Mouse (Mus musculus) brain, embryonic 14.5 days (tissue): ENCODE measurements at regions not wholly inside any gene's neighbourhood (a gene's known extent, or its start where the extent isn't known, plus 50 kb on each side); places are given as distances from the start of the nearest gene placed in this dataset.

Source experiments
- DNase-seq: peaks from one replicate; pipeline ENCODE4 v3.0.0-alpha.2; 2011; ENCODE audit warnings: low read depth
- CTCF ChIP-seq: fragments of 200-500 bp; IDR thresholded peaks from 2 replicates; pipeline ENCODE4 v1.5.1; 2012; ENCODE audit warnings: inconsistent platforms, mild to moderate bottlenecking, moderate library complexity, borderline replicate concordance; ENCODE audit not compliant: insufficient read depth, insufficient read length; ENCODE audit errors: extremely low read depth
- POLR2A ChIP-seq: fragments of 200-500 bp; IDR thresholded peaks from 2 replicates; pipeline ENCODE4 v1.6.1; 2012; ENCODE audit warnings: mild to moderate bottlenecking, inconsistent platforms, borderline replicate concordance; ENCODE audit not compliant: poor library complexity, insufficient read depth, insufficient read length, severe bottlenecking; ENCODE audit errors: extremely low read depth

DNA sequence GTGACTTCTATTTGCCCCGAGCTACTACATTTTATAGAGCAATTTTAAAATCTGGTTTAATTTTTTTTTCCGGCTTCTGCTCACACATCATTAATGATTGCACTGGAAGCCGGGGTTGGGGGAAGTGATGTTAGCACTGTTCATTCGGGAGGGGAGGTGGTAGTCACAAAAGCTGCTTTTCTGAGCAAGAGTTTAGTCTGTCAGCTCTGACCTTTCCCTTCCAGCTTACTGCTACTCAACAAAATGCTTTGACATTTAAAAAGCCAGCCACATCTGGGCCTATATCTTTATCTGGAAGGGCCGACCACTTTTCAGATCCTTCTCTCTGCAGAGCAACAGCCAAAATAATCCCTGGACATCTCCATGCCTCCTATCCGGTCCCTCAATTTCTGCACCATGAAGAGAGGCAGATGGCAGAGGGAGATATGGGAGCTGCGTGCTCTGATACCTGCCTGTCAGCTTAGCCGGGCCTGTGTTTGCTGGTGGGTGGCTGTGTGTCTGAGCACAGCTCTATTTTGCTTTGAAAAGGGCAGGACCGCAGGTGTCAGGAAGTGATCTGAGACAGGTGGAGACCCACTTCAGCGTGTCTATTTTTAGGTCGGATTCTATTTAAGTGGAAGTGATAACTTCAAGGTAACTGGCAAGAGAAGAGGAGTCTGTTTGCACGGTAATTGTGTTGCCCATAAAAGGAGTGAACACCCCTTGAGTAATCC, 63.1 kb downstream of the Kcnf1 start:
- DNase-seq, result peak; percentile 12
- no peak for TF ChIP-seq CTCF
- no peak for TF ChIP-seq POLR2A

DNA sequence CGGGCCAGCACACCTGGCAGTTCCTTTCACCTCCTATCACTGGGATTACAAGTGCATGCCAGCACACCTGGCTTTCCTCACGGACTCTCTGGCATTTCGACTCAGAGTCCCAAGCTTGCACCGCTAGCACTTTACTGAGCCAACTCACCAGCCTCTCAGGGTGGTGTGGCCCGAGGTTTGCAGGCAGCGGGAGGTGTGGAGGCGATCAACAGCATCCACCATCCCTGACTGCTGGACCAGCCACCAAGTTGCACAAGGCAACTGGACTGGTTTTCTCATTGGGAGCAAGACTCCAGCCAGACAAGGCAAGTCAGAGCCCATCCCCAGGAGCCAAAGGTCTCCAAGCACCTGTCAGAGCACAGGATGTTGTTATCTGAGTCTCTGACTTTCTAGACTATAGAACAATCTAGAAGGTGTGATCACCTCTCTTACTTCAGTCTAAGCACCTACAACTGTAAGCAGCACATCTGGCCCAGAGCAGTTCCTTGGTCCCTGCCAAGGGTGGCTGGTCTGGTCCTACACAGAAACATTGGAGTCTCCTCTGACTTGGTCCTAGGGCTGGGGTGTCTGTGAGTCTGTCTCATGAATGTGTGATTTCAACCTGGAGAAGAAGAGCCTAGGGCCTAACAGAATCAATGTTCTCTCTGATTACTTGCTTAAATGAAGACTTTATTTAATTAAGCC, 63.8 kb downstream of the Kcnf1 start:
- no peak for DNase-seq
- TF ChIP-seq POLR2A, result no peak
- TF ChIP-seq CTCF, result no peak

DNA sequence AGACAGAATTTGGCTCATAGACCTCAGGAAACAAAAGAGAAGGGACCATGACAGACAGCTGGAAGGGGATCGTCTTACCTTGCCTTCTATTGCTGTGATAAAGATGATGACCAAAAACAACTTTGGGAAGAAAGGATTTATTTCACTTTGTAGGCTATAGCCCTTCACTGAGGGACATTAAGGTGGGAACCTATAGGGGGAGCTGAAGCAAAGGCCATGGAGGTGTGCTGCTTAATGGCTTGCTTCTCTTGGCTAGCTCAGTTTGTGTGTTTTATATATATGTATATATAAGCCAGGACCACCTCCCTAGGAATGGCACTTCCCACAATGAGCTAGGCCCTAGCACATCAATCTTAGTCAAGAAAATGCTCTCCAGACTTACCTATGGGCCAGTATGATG, 70.5 kb downstream of the Kcnf1 start:
- TF ChIP-seq POLR2A, result no peak
- no peak for TF ChIP-seq CTCF
- no peak for DNase-seq

DNA sequence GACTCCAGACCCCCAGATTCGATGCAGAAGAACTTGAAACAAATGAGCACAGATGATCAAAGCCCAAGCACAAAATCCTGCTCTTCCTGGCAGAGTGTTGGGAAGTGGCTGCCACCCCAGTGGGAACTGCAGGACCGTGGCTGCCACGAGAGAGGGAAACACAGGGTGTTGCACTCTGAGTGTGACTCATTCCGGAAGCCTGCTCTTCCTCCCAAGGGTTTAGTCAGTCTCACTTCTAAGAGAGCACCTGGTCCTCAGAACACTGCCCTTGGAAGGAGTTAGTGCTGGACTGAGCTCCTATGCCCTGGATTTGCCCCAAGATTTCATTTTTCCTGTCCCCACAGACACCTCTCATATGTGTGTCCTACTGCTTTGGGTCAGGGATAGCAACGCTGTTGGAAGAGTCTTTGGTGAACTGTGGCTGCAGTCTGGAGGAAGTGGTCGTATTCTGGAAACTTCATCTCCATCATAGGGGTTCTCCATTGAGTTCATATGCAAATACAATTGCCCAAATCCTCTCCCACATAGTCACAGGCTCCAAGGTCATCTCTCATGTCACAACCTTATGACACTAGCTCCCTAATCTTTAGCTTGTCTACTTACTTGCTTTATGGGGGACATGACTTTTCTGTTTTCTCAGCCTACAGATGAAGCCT, 71.5 kb downstream of the Kcnf1 start:
- no peak for TF ChIP-seq CTCF
- DNase-seq, result no peak

DNA sequence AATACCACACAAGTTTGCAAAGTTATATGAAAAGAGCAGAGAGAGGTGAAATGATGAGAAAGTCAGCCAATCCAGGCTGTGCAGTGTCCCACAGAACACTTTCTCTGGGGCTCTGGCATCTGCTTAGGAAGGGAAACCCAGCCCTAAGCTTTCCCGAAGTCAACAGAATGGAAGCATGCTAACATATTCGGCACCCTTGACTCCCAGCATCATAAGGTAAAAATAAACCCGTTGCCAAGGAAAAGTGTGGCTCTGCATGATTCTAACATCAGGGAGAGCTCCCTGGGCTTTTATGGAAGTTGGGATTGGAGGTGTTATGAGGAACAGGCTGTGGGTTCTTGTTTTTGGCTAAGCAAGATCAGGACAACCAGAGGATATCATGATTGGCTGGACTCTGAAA, 74.8 kb downstream of the Kcnf1 start:
- TF ChIP-seq CTCF (no peak), POLR2A (no peak)
- DNase-seq, result no peak

DNA sequence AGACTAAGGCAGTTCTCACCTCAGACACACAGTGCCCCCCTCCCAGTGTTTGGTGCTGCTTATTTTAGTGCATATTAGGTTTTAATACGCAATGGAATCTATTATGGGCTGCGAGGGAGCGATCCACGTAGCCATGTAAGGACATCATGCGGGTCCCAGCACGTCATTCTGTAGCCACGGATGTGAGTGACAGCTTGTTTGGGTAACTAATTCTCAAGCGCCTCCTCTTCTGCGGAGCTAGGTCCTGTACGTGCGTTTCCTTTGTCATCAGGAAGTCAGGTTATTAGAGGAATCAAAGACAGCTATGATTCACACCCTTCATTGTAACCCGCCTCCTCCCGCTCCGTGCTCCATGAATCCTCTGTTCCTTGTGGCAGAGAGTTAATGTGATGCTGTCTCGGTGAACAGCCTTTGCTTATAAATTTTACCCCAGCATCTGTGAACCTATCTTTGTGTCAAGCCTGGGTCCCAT, 78.9 kb downstream of the Kcnf1 start:
- TF ChIP-seq POLR2A (no peak), CTCF (no peak)
- DNase-seq, result peak; percentile 83

DNA sequence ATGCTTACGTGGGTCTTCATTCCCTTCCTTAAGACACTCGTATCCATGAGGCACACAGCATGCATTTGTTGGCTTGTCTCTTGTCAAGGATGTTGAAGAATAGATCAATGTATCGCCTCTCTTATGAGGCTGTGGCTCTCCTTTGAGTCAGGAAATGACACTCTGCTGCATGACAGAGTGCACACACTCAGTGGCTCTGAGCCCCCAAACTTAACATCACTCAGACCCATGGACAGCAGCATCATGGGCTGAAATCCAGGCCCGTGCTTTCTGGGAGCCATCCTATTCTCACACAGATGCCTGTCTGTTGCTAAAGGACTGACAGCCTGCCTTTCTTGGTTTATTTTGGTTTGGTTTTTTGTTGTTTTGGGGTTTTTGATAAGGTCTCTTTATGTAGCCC, 81.9 kb downstream of the Kcnf1 start:
- no peak for DNase-seq
- TF ChIP-seq CTCF (no peak), POLR2A (no peak)

DNA sequence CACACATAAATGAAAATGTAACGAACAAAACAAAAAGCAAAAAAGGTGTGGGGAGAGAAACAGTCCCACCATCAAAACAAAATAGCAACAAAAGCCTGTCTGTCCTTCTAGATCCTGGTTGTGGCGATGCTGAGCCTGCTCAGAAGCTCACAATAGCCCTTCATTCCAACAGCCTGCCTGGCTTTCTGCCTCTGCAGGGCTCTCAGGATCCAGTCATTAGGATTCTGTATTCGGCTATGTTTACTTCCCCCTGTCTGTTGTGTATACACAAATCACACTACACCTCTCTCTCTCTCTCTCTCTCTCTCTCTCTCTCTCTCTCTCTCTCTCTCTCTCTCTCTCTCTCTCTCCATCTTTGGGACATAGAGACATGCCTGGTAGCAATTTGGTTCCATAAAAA, 82.2 kb upstream of the 2410004P03Rik start:
- DNase-seq, result peak; percentile 45
- TF ChIP-seq POLR2A, result no peak
- TF ChIP-seq CTCF, result no peak

DNA sequence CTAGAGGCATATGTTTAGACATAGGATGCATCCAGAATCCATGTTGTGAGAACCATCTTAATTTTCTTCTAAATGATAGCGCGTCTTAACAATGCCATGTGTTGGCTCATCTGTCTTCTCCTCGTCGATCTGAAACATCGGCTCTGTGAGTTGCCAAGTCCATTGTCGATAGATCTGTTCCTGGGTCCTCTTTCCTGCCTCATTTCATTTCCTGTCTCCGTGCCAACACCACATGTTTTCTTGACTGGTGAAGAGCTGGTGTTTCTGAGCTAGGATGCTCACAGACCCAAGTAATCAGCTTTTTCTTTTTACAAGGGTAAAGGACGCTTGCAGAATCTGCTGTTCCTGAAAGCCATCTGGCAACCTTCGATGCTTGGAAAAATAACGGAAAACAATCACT, 79.5 kb upstream of the 2410004P03Rik start:
- DNase-seq, result peak; percentile 91
- TF ChIP-seq CTCF, result no peak
- no peak for TF ChIP-seq POLR2A

DNA sequence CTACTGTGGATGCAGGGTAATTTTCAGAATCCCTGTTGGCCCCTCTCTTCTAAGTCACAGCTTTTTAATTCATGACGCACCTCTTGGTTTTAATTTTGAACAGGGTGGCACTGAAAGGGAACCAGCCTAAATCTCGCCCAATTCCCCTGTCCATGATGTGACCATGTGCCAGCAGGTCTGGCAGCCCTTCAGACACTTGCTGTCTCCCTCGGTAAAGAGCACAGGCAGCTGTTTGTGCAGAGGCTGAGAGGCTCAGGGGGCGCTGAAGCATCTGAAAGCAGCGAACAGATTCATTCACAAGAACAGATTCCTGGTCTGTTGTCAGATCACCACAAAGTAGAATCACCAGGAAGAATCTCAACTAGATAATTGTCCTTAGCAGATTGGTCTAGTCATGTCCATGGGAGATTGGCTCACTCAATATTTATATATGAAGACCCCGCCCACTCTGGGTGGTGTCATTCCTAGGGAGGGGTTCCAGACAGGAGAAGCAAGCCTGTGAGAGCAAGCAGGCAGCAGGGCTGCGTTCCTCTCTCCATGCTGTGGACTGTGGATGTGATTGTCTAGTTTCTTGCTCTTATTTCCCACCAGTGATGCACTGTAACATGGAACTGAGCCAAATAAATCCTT, 78.3 kb upstream of the 2410004P03Rik start:
- peak; percentile 60 for DNase-seq
- TF ChIP-seq POLR2A, result no peak
- TF ChIP-seq CTCF, result no peak

DNA sequence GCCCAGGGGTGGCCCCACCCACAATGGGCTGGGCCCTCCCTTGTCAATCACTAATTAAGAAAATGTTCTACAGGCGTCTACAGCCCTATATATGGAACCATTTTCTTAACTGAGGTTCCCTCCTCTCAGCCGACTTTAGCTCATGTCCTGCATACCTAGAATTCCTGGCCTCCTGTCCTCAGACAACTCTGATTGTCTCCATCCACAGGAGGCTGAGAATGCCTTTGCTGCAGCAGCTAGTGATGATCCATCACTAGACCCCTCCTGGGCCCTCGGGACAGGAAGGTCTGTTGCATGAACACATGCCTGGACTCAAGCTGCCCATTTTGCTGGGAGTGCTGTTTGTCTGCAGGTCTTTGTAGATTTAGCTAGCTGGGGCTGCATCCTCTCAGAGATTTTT, 75.9 kb upstream of the 2410004P03Rik start:
- TF ChIP-seq POLR2A, result no peak
- TF ChIP-seq CTCF, result no peak
- no peak for DNase-seq

DNA sequence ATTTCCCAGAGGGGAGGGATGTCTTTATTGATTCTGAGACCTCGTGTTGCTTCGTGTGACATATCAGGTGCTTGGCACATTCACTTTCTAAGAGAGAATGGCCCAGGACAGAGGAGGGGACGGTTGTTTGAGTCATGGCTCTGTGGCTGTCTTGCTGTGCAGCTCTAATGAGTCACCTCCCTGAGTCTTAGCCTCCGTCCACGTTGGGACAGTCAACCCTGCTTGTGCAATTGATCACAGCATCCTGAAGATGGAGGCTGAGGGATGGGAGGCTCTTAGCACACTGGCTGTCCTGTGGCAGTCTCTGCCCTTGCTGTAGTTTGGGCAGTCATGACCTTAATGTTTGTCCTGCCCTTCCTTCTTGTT, 73.7 kb upstream of the 2410004P03Rik start:
- no peak for DNase-seq
- TF ChIP-seq POLR2A (no peak), CTCF (no peak)
